Mouse (Mus musculus): ENCODE results near the gene Fbxw21. TPM values are rescaled to one million over a fixed set of nuclear protein-coding genes. Genes with fewer than 3 reads are reported as not detected.
"Not testable (repeated sequence)": the region's sequence is repeated elsewhere in the genome, so short reads cannot be mapped to it uniquely, and the experiment has no call there.

The Fbxw21 gene
- total RNA-seq (2021), result not detected
- long read RNA-seq, experiment 1, result 0 reads
- long read RNA-seq, experiment 2, result 0 reads

- DNase-seq (ENCODE audit: low spot score in 2 of 2), result no peak
Observed at GRCm38 (mm10) chr9:109161941-109162340, at the start of gene Fbxw21. Gene Fbxw21 (minus strand): TSS chr9:109162041.

- peak; percentile 2 to 3 for DNase-seq (ENCODE audit: low spot score in 2 of 2)
Observed at GRCm38 (mm10) chr9:109201347-109201746, 39.5 kb upstream of the Fbxw21 start.

GRCm38 (mm10) chr9:109200349-109200748 lies 38.5 kb upstream of the Fbxw21 start:
- DNase-seq (ENCODE audit: low spot score in 2 of 2), result no peak

- DNase-seq (ENCODE audit: low spot score in 2 of 2), result no peak
Observed at GRCm38 (mm10) chr9:109199353-109199752, 37.5 kb upstream of the Fbxw21 start.

- not testable (repeated sequence) for DNase-seq (ENCODE audit: low spot score in 2 of 2)
Observed at GRCm38 (mm10) chr9:109195875-109196274, 34.0 kb upstream of the Fbxw21 start, which contains the start of gene Fbxw13. Gene Fbxw13 (minus strand): TSS chr9:109195975.

GRCm38 (mm10) chr9:109177208-109177607 lies 15.4 kb upstream of the Fbxw21 start:
- DNase-seq (ENCODE audit: low spot score in 2 of 2), result no peak

- no peak for DNase-seq (ENCODE audit: low spot score in 2 of 2)
Observed at GRCm38 (mm10) chr9:109176301-109176700, 14.5 kb upstream of the Fbxw21 start.

GRCm38 (mm10) chr9:109167316-109167715 lies 5.5 kb upstream of the Fbxw21 start:
- no peak for DNase-seq (ENCODE audit: low spot score in 2 of 2)

- not testable (repeated sequence) for DNase-seq (ENCODE audit: low spot score in 2 of 2)
Observed at GRCm38 (mm10) chr9:109140414-109140813, 21.4 kb downstream of the Fbxw21 start.

GRCm38 (mm10) chr9:109130076-109130475 lies 31.8 kb downstream of the Fbxw21 start:
- no peak for DNase-seq (ENCODE audit: low spot score in 2 of 2)

- peak in 1 of 2 experiments; percentile 23 for DNase-seq (ENCODE audit: low spot score in 2 of 2)
Observed at GRCm38 (mm10) chr9:109128211-109128610, 33.6 kb downstream of the Fbxw21 start.

- no peak for DNase-seq (ENCODE audit: low spot score in 2 of 2)
Observed at GRCm38 (mm10) chr9:109127076-109127475, 34.8 kb downstream of the Fbxw21 start.

- no peak for DNase-seq (ENCODE audit: low spot score in 2 of 2)
Observed at GRCm38 (mm10) chr9:109125481-109125880, 36.4 kb downstream of the Fbxw21 start.

- no peak for DNase-seq (ENCODE audit: low spot score in 2 of 2)
Observed at GRCm38 (mm10) chr9:109125043-109125442, 36.8 kb downstream of the Fbxw21 start.

- no peak for DNase-seq (ENCODE audit: low spot score in 2 of 2)
Observed at GRCm38 (mm10) chr9:109124164-109124563, 37.7 kb downstream of the Fbxw21 start.

GRCm38 (mm10) chr9:109123266-109123665 lies 38.6 kb downstream of the Fbxw21 start:
- DNase-seq (ENCODE audit: low spot score in 2 of 2), result peak in 1 of 2 experiments; percentile 19

- peak in 1 of 2 experiments; percentile 52 for DNase-seq (ENCODE audit: low spot score in 2 of 2)
Observed at GRCm38 (mm10) chr9:109122553-109123085, 39.2 kb downstream of the Fbxw21 start.

GRCm38 (mm10) chr9:109120956-109121355 lies 40.9 kb downstream of the Fbxw21 start:
- DNase-seq (ENCODE audit: low spot score in 2 of 2), result no peak

- DNase-seq (ENCODE audit: low spot score in 2 of 2), result no peak
Observed at GRCm38 (mm10) chr9:109119571-109119970, 42.3 kb downstream of the Fbxw21 start.

- no peak for DNase-seq (ENCODE audit: low spot score in 2 of 2)
Observed at GRCm38 (mm10) chr9:109118106-109118505, 43.7 kb downstream of the Fbxw21 start.

GRCm38 (mm10) chr9:109116205-109116604 lies 45.6 kb downstream of the Fbxw21 start:
- no peak for DNase-seq (ENCODE audit: low spot score in 2 of 2)

GRCm38 (mm10) chr9:109114871-109115270 lies 47.0 kb downstream of the Fbxw21 start:
- no peak for DNase-seq (ENCODE audit: low spot score in 2 of 2)

- DNase-seq (ENCODE audit: low spot score in 2 of 2), result no peak
Observed at GRCm38 (mm10) chr9:109114276-109114675, 47.6 kb downstream of the Fbxw21 start.

Measured in layer of hippocampus, postnatal 14 days (tissue).